Mouse (Mus musculus) G1E (cell line): ENCODE measurements around the gene 4930432K21Rik. TPM values are rescaled to one million over a fixed set of nuclear protein-coding genes. Genes with fewer than 3 reads are reported as not detected.
A peak's percentile ranks its signal among the peaks of the same experiment; 100 is the strongest.

Experiments
- ATAC-seq: 2 replicates; pipeline ENCODE4 v1.8.0; 2016; ENCODE audit warnings: mild to moderate bottlenecking; ENCODE audit not compliant: insufficient number of reproducible peaks, poor library complexity, low FRiP score, severe bottlenecking; ENCODE audit errors: extremely low read depth
- DNase-seq: peaks from one replicate; pipeline ENCODE4 v3.0.0; 2012; ENCODE audit warnings: low spot score
- H3K27me3 ChIP-seq: 2 replicates; pipeline ENCODE4 v1.6.1; 2012; ENCODE audit warnings: mild to moderate bottlenecking, low read length, inconsistent platforms; ENCODE audit not compliant: insufficient read depth
- H3K36me3 ChIP-seq: replicated peaks from 2 replicates; pipeline ENCODE3; 2012; ENCODE audit warnings: mild to moderate bottlenecking, inconsistent platforms
- H3K4me1 ChIP-seq: 2 replicates; pipeline ENCODE4 v1.6.1; 2012; ENCODE audit warnings: low read depth, low read length, inconsistent platforms, mixed read lengths; ENCODE audit not compliant: insufficient read depth
- H3K4me3 ChIP-seq: 2 replicates; pipeline ENCODE4 v1.5.1; 2012; ENCODE audit warnings: low read depth, mild to moderate bottlenecking, inconsistent platforms, low read length, moderate library complexity, mixed read lengths
- H3K9me3 ChIP-seq: replicated peaks from 2 replicates; pipeline ENCODE4 v1.6.1; 2012; ENCODE audit warnings: inconsistent platforms
- CTCF ChIP-seq: IDR thresholded peaks from 2 replicates; pipeline ENCODE4 v1.5.1; 2012; ENCODE audit warnings: low read depth, low read length, inconsistent platforms, mixed read lengths
- GATA1 ChIP-seq: IDR thresholded peaks from 2 replicates; pipeline ENCODE4 v1.6.1; 2012; ENCODE audit warnings: borderline replicate concordance, low read length, inconsistent platforms, mixed read lengths
- GATA2 ChIP-seq: IDR thresholded peaks from 2 replicates; pipeline ENCODE4 v1.6.1; 2012; ENCODE audit warnings: low read depth, low read length, inconsistent platforms, borderline replicate concordance
- POLR2AphosphoS5 ChIP-seq: IDR thresholded peaks from 2 replicates; pipeline ENCODE4 v1.6.1; 2012; ENCODE audit warnings: low read depth, low read length, inconsistent platforms; ENCODE audit not compliant: insufficient replicate concordance
- TAL1 ChIP-seq: conservative IDR thresholded peaks from 2 replicates; pipeline ENCODE4 v1.6.1; 2012; ENCODE audit warnings: low read depth, low read length, inconsistent platforms, mixed read lengths
- polyA plus RNA-seq: library from polyadenylated mRNA; stranded (reverse); fragments of >175 nt; gene quantifications from 2 replicates; pipeline ENCODE4 v1.2.3, GENCODE M21; 2012
- total RNA-seq, 2 experiments: library from RNA; stranded (forward) in 1 of 2; stranded (reverse) in 1 of 2; fragments of 200-1000 nt in 1 of 2; fragments of >200 nt in 1 of 2; fragmentation: Nextera tagmentation in 1 of 2; gene quantifications; 2 replicates each; pipeline ENCODE4 v1.2.3; 2014 to 2017

4930432K21Rik gene
- total and polyA plus RNA-seq, 3 experiments: 0.08 to 0.55 TPM; not detected in 1

GRCm38 (mm10) chr8:84193566-84193965 is 45.7 kb downstream of the 4930432K21Rik start:
- TF ChIP-seq CTCF: 0 out of 2 replicates have a peak, but pooled peaks have one; percentile 20
- TF ChIP-seq TAL1: no peak
- no peaks in the 10 kb centered on the region for H3K36me3 ChIP-seq
- H3K27me3 ChIP-seq: peaks cover 4% of the 10 kb centered on the region; the same call in 1 of the 2 replicates
- ATAC-seq (no peak), DNase-seq (no peak)
- H3K4me1 ChIP-seq: peaks cover 45% of the 10 kb centered on the region
- no peak overlapping the region for H3K4me3 ChIP-seq
- no peaks in the 10 kb centered on the region for H3K9me3 ChIP-seq

GRCm38 (mm10) chr8:84194224-84194743 is 46.5 kb downstream of the 4930432K21Rik start:
- TF ChIP-seq GATA1 (no peak), CTCF (no peak), POLR2AphosphoS5 (no peak), GATA2 (no peak), TAL1 (no peak)
- Histone ChIP-seq H3K4me1 (peaks cover 49% of the 10 kb centered on the region), H3K9me3 (no peaks in the 10 kb centered on the region), H3K36me3 (no peaks in the 10 kb centered on the region), H3K27me3 (no peaks in the 10 kb centered on the region), H3K4me3 (no peak overlapping the region)
- ATAC-seq (no peak), DNase-seq (no peak)

- H3K9me3 ChIP-seq: no peaks in the 10 kb centered on the region
- no peak for ATAC-seq
- peaks cover 8% of the 10 kb centered on the region for H3K36me3 ChIP-seq
- DNase-seq: peak; percentile 62
- peaks cover 64% of the 10 kb centered on the region for H3K4me1 ChIP-seq
- peak overlapping the region; percentile 74 for H3K4me3 ChIP-seq
- H3K27me3 ChIP-seq: no peaks in the 10 kb centered on the region
- no peak for TF ChIP-seq GATA1
- TF ChIP-seq CTCF: no peak
- TF ChIP-seq POLR2AphosphoS5: no peak
- TF ChIP-seq GATA2: no peak
- TF ChIP-seq TAL1: no peak
Observed at GRCm38 (mm10) chr8:84197141-84197921, 49.5 kb downstream of the 4930432K21Rik start.

- DNase-seq: peak; percentile 86
- H3K36me3 ChIP-seq: peaks cover 16% of the 10 kb centered on the region
- peak; percentile 78 for ATAC-seq
- H3K4me3 ChIP-seq: peak overlapping the region; percentile 74
- peaks cover 65% of the 10 kb centered on the region for H3K4me1 ChIP-seq
- no peaks in the 10 kb centered on the region for H3K27me3 ChIP-seq
- TF ChIP-seq GATA1: no peak
- TF ChIP-seq CTCF: no peak
- TF ChIP-seq POLR2AphosphoS5: no peak
- TF ChIP-seq TAL1: no peak
- no peak for TF ChIP-seq GATA2
- H3K9me3 ChIP-seq: no peaks in the 10 kb centered on the region
Observed at GRCm38 (mm10) chr8:84197922-84198774, 50.3 kb downstream of the 4930432K21Rik start.

- Histone ChIP-seq H3K27me3 (no peaks in the 10 kb centered on the region), H3K9me3 (no peaks in the 10 kb centered on the region), H3K36me3 (peaks cover 21% of the 10 kb centered on the region), H3K4me1 (peaks cover 71% of the 10 kb centered on the region), H3K4me3 (peak overlapping the region; percentile 74; the same call in 1 of the 2 replicates)
- no peak for ATAC-seq
- no peak for DNase-seq
- TF ChIP-seq POLR2AphosphoS5 (no peak), GATA2 (no peak), TAL1 (no peak), CTCF (no peak), GATA1 (no peak)
Observed at GRCm38 (mm10) chr8:84198871-84199270, 51.0 kb downstream of the 4930432K21Rik start.
